Mouse (Mus musculus): ENCODE data around the gene Htr1f. TPM values are rescaled to one million over a fixed set of nuclear protein-coding genes. Genes with fewer than 3 reads are reported as not detected.
"Not testable (repeated sequence)": the region's sequence is repeated elsewhere in the genome, so short reads cannot be mapped to it uniquely, and the experiment has no call there.

Gene Htr1f
- not detected for total RNA-seq (2021)
- long read RNA-seq, experiment 1, partial matches to known transcripts: 0 of 1 reads
- long read RNA-seq, experiment 1, other reads (novel, unspliced or antisense): 1 of 1 reads
- long read RNA-seq, experiment 2: 0 reads

- DNase-seq: no peak
Observed at GRCm38 (mm10) chr16:65105184-65105931, at the start of gene Htr1f. Gene Htr1f (minus strand): TSS chr16:65105854.

- no peak for DNase-seq
Observed at GRCm38 (mm10) chr16:65139771-65140170, 34.1 kb upstream of the Htr1f start.

GRCm38 (mm10) chr16:65129391-65129790 lies 23.7 kb upstream of the Htr1f start:
- DNase-seq: no peak

- DNase-seq: no peak
Observed at GRCm38 (mm10) chr16:65127846-65128245, 22.2 kb upstream of the Htr1f start.

GRCm38 (mm10) chr16:65112221-65112620 lies 6.6 kb upstream of the Htr1f start:
- no peak for DNase-seq

GRCm38 (mm10) chr16:65093552-65093951 lies 12.1 kb downstream of the Htr1f start:
- DNase-seq: no peak

- no peak for DNase-seq
Observed at GRCm38 (mm10) chr16:65083475-65083874, 22.2 kb downstream of the Htr1f start.

GRCm38 (mm10) chr16:65069867-65070266 lies 35.8 kb downstream of the Htr1f start:
- DNase-seq: no peak

GRCm38 (mm10) chr16:65066264-65066663 lies 39.4 kb downstream of the Htr1f start:
- DNase-seq: no peak

- DNase-seq: not testable (repeated sequence)
Observed at GRCm38 (mm10) chr16:65037660-65038425, 67.8 kb downstream of the Htr1f start.

- DNase-seq: no peak
Observed at GRCm38 (mm10) chr16:65029675-65030074, 76.0 kb downstream of the Htr1f start.

GRCm38 (mm10) chr16:65022364-65022763 lies 83.3 kb downstream of the Htr1f start:
- DNase-seq: no peak

GRCm38 (mm10) chr16:65018710-65019109 lies 86.9 kb downstream of the Htr1f start:
- no peak for DNase-seq

GRCm38 (mm10) chr16:65018134-65018533 lies 87.5 kb downstream of the Htr1f start:
- DNase-seq: no peak

- no peak for DNase-seq
Observed at GRCm38 (mm10) chr16:65017566-65017965, 88.1 kb downstream of the Htr1f start.

GRCm38 (mm10) chr16:65015241-65015640 lies 90.4 kb downstream of the Htr1f start:
- no peak for DNase-seq

- no peak for DNase-seq
Observed at GRCm38 (mm10) chr16:65001993-65002821, 103.4 kb downstream of the Htr1f start.

GRCm38 (mm10) chr16:64989279-64989800 lies 116.3 kb downstream of the Htr1f start:
- DNase-seq: no peak

- no peak for DNase-seq
Observed at GRCm38 (mm10) chr16:64987564-64987963, 118.1 kb downstream of the Htr1f start.

- DNase-seq: no peak
Observed at GRCm38 (mm10) chr16:64987049-64987448, 118.6 kb downstream of the Htr1f start.

GRCm38 (mm10) chr16:64974636-64975035 lies 131.0 kb downstream of the Htr1f start:
- no peak for DNase-seq

Measured in gastrocnemius, postnatal 25 days (tissue).